Mouse (Mus musculus) ES-E14 (cell line): ENCODE data around the gene Mob3b. TPM values are rescaled to one million over a fixed set of nuclear protein-coding genes. Genes with fewer than 3 reads are reported as not detected.

Source experiments
- DNase-seq: peaks from one replicate; pipeline ENCODE4 v3.0.0-alpha.2; 2013; ENCODE audit warnings: low read depth, low spot score
- H3K27ac ChIP-seq: 2 replicates; pipeline ENCODE4 v1.5.1; 2012; ENCODE audit warnings: low read depth, mild to moderate bottlenecking, low read length, moderate library complexity, mixed read lengths; ENCODE audit not compliant: poor library complexity, insufficient read depth, severe bottlenecking
- H3K36me3 ChIP-seq: 2 replicates; pipeline ENCODE4 v1.6.1; 2012; ENCODE audit warnings: mild to moderate bottlenecking, low read length, moderate library complexity, mixed read lengths; ENCODE audit not compliant: control insufficient read depth, poor library complexity, insufficient read depth, severe bottlenecking
- H3K4me1 ChIP-seq, 2 experiments: fragments of 150-350 bp in 1 of 2; sonication (generic) in 1 of 2; 2 replicates each; pipeline ENCODE4 v1.6.1; 2012; ENCODE audit warnings: low read length in 2 of 2, mild to moderate bottlenecking in 1 of 2, mixed read lengths in 1 of 2; ENCODE audit not compliant: control insufficient read depth in 2 of 2, insufficient read depth in 2 of 2, poor library complexity in 1 of 2
- H3K4me3 ChIP-seq, 2 experiments: fragments of 150-350 bp in 1 of 2; sonication (generic) in 1 of 2; 2 replicates each; pipeline ENCODE4 v1.5.1; 2012; ENCODE audit warnings: low read length in 2 of 2, low read depth in 1 of 2, mild to moderate bottlenecking in 1 of 2, mixed read lengths in 1 of 2; ENCODE audit not compliant: insufficient read depth in 1 of 2, poor library complexity in 1 of 2, severe bottlenecking in 1 of 2
- H3K9ac ChIP-seq: 2 replicates; pipeline ENCODE4 v1.6.1; 2012; ENCODE audit warnings: low read depth, mild to moderate bottlenecking, low read length, mixed read lengths; ENCODE audit not compliant: poor library complexity, insufficient read depth, severe bottlenecking
- H3K9me3 ChIP-seq: fragments of 150-350 bp; sonication (generic); 2 replicates; pipeline ENCODE4 v1.6.1; 2012; ENCODE audit warnings: low read depth, mild to moderate bottlenecking, low read length; ENCODE audit not compliant: control insufficient read depth, insufficient read depth
- CHD2 ChIP-seq: IDR thresholded peaks from 2 replicates; pipeline ENCODE4 v1.6.1; 2014; ENCODE audit warnings: mild to moderate bottlenecking, low read depth, low read length, inconsistent platforms
- HCFC1 ChIP-seq: IDR thresholded peaks from 2 replicates; pipeline ENCODE4 v1.6.1; 2012; ENCODE audit warnings: low read length, inconsistent platforms, borderline replicate concordance; ENCODE audit not compliant: insufficient read depth
- MAFK ChIP-seq: IDR thresholded peaks from 2 replicates; pipeline ENCODE4 v1.6.1; 2014; ENCODE audit warnings: mild to moderate bottlenecking, low read depth, low read length, inconsistent platforms; ENCODE audit not compliant: insufficient read depth
- ZC3H11A ChIP-seq: IDR thresholded peaks from 2 replicates; pipeline ENCODE4 v1.6.1; 2012; ENCODE audit warnings: low read depth, mild to moderate bottlenecking, inconsistent platforms, low read length, borderline replicate concordance
- ZNF384 ChIP-seq: IDR thresholded peaks from 2 replicates; pipeline ENCODE4 v1.6.1; 2012; ENCODE audit warnings: low read depth, low read length, inconsistent platforms
- in situ Hi-C, 2 experiments: fragments of 600-800 bp; cut with MboI; formaldehyde crosslinking; loops; one replicate each; pipeline ENCODE4 v1.15.1; 2025; ENCODE audit warnings: low sequenced_read_pairs in 2 of 2, inconsistent platforms in 1 of 2; ENCODE audit not compliant: unreplicated experiment in 2 of 2
- total RNA-seq: library from RNA; depleted of rRNA; stranded (reverse); fragments of 300-350 nt; gene quantifications from 2 replicates; pipeline ENCODE4 v1.2.3, GENCODE M21; 2012

Mob3b gene
- total RNA-seq, 1 experiment = 8.3 TPM

- H3K4me1 ChIP-seq = peaks cover 2 to 6% of the 10 kb centered on the region in 2 experiments; a peak in 2 of 4 replicates
- H3K27ac ChIP-seq = no peak overlapping the region
- no peak for DNase-seq
- no peak overlapping the region for H3K9ac ChIP-seq
- H3K9me3 ChIP-seq = no peaks in the 10 kb centered on the region
- TF ChIP-seq ZC3H11A (no peak), MAFK (no peak), ZNF384 (no peak), CHD2 (no peak), HCFC1 (no peak)
- no peak overlapping the region for H3K4me3 ChIP-seq
- in situ Hi-C loops = no loop called here
- no peaks in the 10 kb centered on the region for H3K36me3 ChIP-seq
Observed at GRCm38 (mm10) chr4:34991891-34992865, 165.1 kb downstream of the Mob3b start.

GRCm38 (mm10) chr4:34991116-34991515 is 166.2 kb downstream of the Mob3b start:
- in situ Hi-C loops = no loop called here

GRCm38 (mm10) chr4:34990659-34991058 is 166.6 kb downstream of the Mob3b start:
- Histone ChIP-seq H3K4me3 (no peak overlapping the region), H3K9ac (no peak overlapping the region), H3K27ac (no peak overlapping the region), H3K36me3 (no peaks in the 10 kb centered on the region), H3K9me3 (no peaks in the 10 kb centered on the region), H3K4me1 (peaks cover 0 to 6% of the 10 kb centered on the region in 2 experiments; a peak in 1 of 4 replicates)
- DNase-seq = no peak
- in situ Hi-C loops = no loop called here
- TF ChIP-seq ZC3H11A (no peak), CHD2 (no peak), ZNF384 (no peak), HCFC1 (no peak), MAFK (no peak)

More at GRCm38 (mm10) chr4:34991116-34991515, 166.2 kb downstream of the Mob3b start:
- H3K36me3 ChIP-seq = no peaks in the 10 kb centered on the region
- no peak overlapping the region for H3K27ac ChIP-seq
- peak; percentile 26 for DNase-seq
- H3K9ac ChIP-seq = no peak overlapping the region
- H3K9me3 ChIP-seq = no peaks in the 10 kb centered on the region
- TF ChIP-seq MAFK (no peak), CHD2 (no peak), HCFC1 (no peak), ZC3H11A (no peak), ZNF384 (no peak)
- no peak overlapping the region for H3K4me3 ChIP-seq
- peaks cover 0 to 6% of the 10 kb centered on the region in 2 experiments; a peak in 2 of 4 replicates for H3K4me1 ChIP-seq

- Histone ChIP-seq H3K27ac (no peak overlapping the region), H3K4me3 (no peak overlapping the region), H3K4me1 (0 out of 4 replicates have a peak, but pooled peaks cover 0 to 2% of the 10 kb centered on the region in 2 experiments), H3K36me3 (no peaks in the 10 kb centered on the region), H3K9me3 (no peaks in the 10 kb centered on the region), H3K9ac (no peak overlapping the region)
- DNase-seq = no peak
- TF ChIP-seq HCFC1 = no peak
- in situ Hi-C loops = no loop called here
Observed at GRCm38 (mm10) chr4:34987568-34987967, 169.7 kb downstream of the Mob3b start.
